Mouse (Mus musculus) heart, embryonic 14.5 days (tissue): ENCODE data around the gene Zbtb4. TPM values are rescaled to one million over a fixed set of nuclear protein-coding genes. Genes with fewer than 3 reads are reported as not detected.
A peak's percentile ranks its signal among the peaks of the same experiment; 100 is the strongest.

Experiments used
- ATAC-seq: fragments of 200-750 bp; cut with Nextera tagmentation; 2 replicates; pipeline ENCODE4 v1.8.0; 2017; ENCODE audit warnings: low read depth, moderate TSS enrichment; ENCODE audit not compliant: insufficient number of reproducible peaks, insufficient read depth, low FRiP score
- H3K27ac ChIP-seq, 2 experiments: fragments of 200-500 bp in 1 of 2; fragments of 300-500 bp in 1 of 2; sonication (generic) in 1 of 2; replicated peaks in 1 of 2; 2 replicates each; pipeline ENCODE4 v1.5.1; 2012 to 2014; ENCODE audit warnings: low read depth in 2 of 2, low read length in 2 of 2, control low read depth in 1 of 2, mild to moderate bottlenecking in 1 of 2, mixed read lengths in 1 of 2; ENCODE audit not compliant: control insufficient read depth in 1 of 2, insufficient read depth in 1 of 2
- H3K27me3 ChIP-seq: fragments of 300-500 bp; sonication (generic); 2 replicates; pipeline ENCODE4 v1.6.1; 2014; ENCODE audit warnings: mild to moderate bottlenecking, low read length, control low read depth; ENCODE audit not compliant: control insufficient read depth, insufficient read depth
- H3K36me3 ChIP-seq: fragments of 300-500 bp; sonication (generic); 2 replicates; pipeline ENCODE4 v1.6.1; 2014; ENCODE audit warnings: mild to moderate bottlenecking, control low read depth, low read length, mixed read lengths; ENCODE audit not compliant: control insufficient read depth, insufficient read depth
- H3K4me1 ChIP-seq, 2 experiments: fragments of 200-500 bp in 1 of 2; fragments of 300-500 bp in 1 of 2; sonication (generic) in 1 of 2; 2 replicates each; pipeline ENCODE4 v1.6.1; 2012 to 2014; ENCODE audit warnings: low read length in 2 of 2, control low read depth in 1 of 2, mixed read lengths in 1 of 2; ENCODE audit not compliant: control insufficient read depth in 2 of 2, insufficient read depth in 2 of 2
- H3K4me2 ChIP-seq: fragments of 300-500 bp; sonication (generic); 2 replicates; pipeline ENCODE4 v1.6.1; 2014; ENCODE audit warnings: mild to moderate bottlenecking, low read length
- H3K4me3 ChIP-seq, 2 experiments: fragments of 200-500 bp in 1 of 2; fragments of 300-500 bp in 1 of 2; sonication (generic) in 1 of 2; 2 replicates each; pipeline ENCODE4 v1.5.1; 2012 to 2014; ENCODE audit warnings: low read length in 2 of 2, mild to moderate bottlenecking in 2 of 2, control low read depth in 1 of 2, low read depth in 1 of 2, moderate library complexity in 1 of 2; ENCODE audit not compliant: control insufficient read depth in 1 of 2, insufficient read depth in 1 of 2
- H3K9ac ChIP-seq: fragments of 300-500 bp; sonication (generic); 2 replicates; pipeline ENCODE4 v1.6.1; 2014; ENCODE audit warnings: mild to moderate bottlenecking, low read length
- H3K9me3 ChIP-seq: fragments of 300-500 bp; sonication (generic); 2 replicates; pipeline ENCODE4 v1.6.1; 2016; ENCODE audit warnings: low read length, control low read depth; ENCODE audit not compliant: control insufficient read depth
- WGBS: fragments of 180-500 bp; shearing (Covaris S2); extraction: QIAGEN DNeasy Blood & Tissue Kit; methylation state at CpG from one replicate; pipeline ENCODE4 v1.1.7; 2014; 5-methylcytosine and 5-hydroxymethylcytosine counted together
- polyA plus RNA-seq: library from polyadenylated mRNA; unstranded; fragments of >200 nt; fragmentation: Nextera tagmentation; extraction: Ambion mirVana; gene quantifications from 2 replicates; pipeline ENCODE4 v1.2.1, GENCODE M21; 2014

Zbtb4 gene
- polyA plus RNA-seq, 1 experiment from 2014 or later = 3.7 TPM

DNA sequence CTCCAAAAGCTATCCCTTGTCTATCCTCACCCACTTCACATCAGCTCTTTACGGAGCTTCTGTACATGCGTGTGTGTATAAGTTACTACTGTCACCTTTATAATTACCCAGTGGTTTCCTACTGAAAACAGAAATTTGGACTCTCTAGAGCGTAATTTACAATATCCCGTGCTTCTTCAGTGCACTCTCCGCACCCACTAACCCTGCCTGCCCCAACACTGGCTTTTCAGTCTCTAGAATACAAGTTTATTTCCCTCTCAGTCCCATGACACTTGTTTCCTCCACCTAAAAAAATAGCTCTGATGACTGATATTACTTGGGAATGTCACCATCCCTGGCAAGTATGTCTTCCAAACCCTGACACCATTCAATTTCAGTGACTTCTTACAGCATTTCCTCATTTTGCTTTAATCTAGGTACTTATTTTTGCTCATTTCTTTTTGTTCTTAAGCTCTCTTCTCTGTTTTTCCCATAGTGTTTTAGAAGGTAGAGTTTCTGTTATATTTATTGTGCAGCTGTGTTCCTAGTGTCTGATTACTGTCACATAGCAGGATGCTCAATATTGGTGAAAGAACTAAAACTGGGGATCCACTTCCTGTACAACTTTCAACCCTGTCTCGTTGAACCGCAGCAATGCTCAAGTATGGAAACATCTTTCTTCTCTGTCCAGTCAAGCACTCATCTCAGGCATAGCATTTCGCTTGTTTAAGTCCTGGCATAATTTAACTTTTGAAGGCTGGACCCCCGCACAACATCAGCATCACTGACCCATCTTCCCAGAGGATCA is 8.2 kb upstream of the Zbtb4 start:
- Histone ChIP-seq H3K4me2 (peak overlapping the region; percentile 81), H3K9ac (peak overlapping the region; percentile 84), H3K4me3 (peak overlapping the region; percentile 51 to 68), H3K9me3 (no peaks in the 10 kb centered on the region), H3K27me3 (no peaks in the 10 kb centered on the region), H3K36me3 (no peaks in the 10 kb centered on the region), H3K27ac (peak overlapping the region; percentile 55 to 95), H3K4me1 (peaks cover 6 to 45% of the 10 kb centered on the region in 2 experiments)
- WGBS = 43% methylated on average over 9 of the region's 9 CpGs
- no peak for ATAC-seq

DNA sequence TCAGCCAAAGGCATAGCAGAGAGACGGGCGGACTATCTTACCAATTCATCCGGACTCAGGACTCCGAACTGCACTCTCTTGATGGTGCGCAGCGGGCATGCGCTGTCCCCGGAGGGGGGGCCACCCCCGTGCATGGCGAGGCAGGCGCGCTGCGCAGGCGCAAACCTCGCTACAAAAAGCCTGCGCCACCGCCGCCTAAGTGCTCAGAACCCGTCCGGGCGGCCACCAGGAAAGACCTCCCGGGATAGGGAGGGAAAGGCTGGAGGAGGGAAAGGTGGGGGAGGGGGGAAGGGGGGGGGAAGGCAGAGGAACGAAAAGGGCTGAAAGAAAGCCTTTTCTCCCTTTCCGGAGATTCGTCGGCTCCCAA is 7.6 kb upstream of the Zbtb4 start:
- Histone ChIP-seq H3K9me3 (no peaks in the 10 kb centered on the region), H3K27ac (peak overlapping the region; percentile 95 to 98), H3K4me3 (peak overlapping the region; percentile 51 to 68), H3K36me3 (no peaks in the 10 kb centered on the region), H3K4me2 (peak overlapping the region; percentile 81), H3K9ac (peak overlapping the region; percentile 84), H3K27me3 (no peaks in the 10 kb centered on the region), H3K4me1 (peaks cover 6 to 39% of the 10 kb centered on the region in 2 experiments)
- ATAC-seq = peak; percentile 86
- under 1% methylated on average over 25 of the region's 26 CpGs for WGBS

DNA sequence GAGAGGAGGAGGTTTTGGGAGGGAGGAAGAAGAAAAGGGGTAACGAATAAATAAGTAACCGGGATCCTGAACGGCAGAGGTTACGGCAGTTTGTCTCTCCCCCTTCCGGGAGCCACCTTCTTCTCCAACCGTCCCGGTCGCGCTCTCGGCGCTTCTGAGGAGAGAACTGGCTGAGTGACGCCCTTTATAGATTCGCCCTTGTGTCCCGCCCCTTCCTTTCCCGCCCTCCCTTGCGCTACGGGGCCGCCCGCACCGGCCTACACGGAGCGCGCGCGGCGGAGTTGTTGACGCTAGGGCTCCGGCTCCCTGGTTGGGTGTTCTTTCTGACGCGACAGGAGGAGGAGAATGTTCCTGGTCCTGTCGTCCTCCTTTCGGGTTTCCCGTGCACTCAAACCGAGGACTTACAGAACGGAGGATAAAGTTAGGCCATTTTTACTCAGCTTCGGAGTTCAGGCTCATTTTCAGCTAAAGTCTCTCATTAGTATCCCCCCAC is 7.2 kb upstream of the Zbtb4 start, which contains the start of gene Polr2a:
Polr2a (minus strand) TSS at position 160 of the 493 bp plus-strand sequence.
- peak within 1 kb of the TSS; percentile 84 for H3K9ac ChIP-seq
- H3K27ac ChIP-seq = peak within 1 kb of the TSS; percentile 95 to 100
- ATAC-seq = peak; percentile 96
- H3K27me3 ChIP-seq = no peaks in the 10 kb centered on the region
- peak within 1 kb of the TSS; percentile 51 to 82 for H3K4me3 ChIP-seq
- H3K4me2 ChIP-seq = peak within 1 kb of the TSS; percentile 81
- H3K4me1 ChIP-seq = peaks cover 6 to 37% of the 10 kb centered on the region in 2 experiments
- H3K9me3 ChIP-seq = no peaks in the 10 kb centered on the region
- H3K36me3 ChIP-seq = no peaks in the 10 kb centered on the region
- WGBS = under 1% methylated on average over 34 of the region's 36 CpGs

DNA sequence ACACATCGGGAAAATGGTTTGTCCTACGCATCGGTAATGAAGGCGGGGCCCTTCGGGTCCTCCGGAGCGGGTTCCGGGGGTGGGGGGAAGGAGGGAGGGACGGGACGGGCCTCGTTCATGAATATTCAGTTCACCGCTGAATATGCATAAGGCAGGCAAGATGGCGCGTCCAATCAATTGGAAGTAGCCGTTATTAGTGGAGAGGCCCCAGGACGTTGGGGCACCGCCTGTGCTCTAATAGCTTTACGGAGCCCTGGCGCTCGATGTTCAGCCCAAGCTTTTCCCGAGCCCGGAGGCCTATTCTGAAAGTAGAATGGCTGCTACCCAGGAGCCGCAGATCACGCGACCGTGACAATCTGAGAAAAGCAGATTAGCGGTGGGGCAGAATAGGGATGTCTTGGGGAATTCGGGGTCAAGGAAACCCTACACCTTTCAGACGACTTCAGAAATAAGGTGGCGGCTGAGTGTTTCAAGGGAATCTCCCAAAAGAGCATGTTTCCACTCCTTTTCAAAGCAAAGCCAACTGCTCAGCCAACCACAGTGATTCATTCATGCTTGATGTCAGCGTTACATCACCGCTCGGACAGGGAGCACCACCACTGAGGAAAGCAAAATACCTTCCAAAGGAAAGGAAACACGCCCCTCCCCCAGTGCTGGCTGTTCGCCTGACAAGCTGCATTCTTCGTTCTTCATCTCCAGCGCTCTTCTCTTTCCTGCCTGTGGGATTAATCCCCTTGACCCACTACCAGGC is 6.6 kb upstream of the Zbtb4 start:
- H3K4me3 ChIP-seq = peak overlapping the region; percentile 51 to 82
- no peaks in the 10 kb centered on the region for H3K9me3 ChIP-seq
- H3K27me3 ChIP-seq = no peaks in the 10 kb centered on the region
- under 1% methylated on average over 37 of the region's 37 CpGs for WGBS
- peak; percentile 88 for ATAC-seq
- H3K27ac ChIP-seq = peak overlapping the region; percentile 95 to 100
- peak overlapping the region; percentile 81 for H3K4me2 ChIP-seq
- H3K36me3 ChIP-seq = no peaks in the 10 kb centered on the region
- H3K4me1 ChIP-seq = peaks cover 6 to 37% of the 10 kb centered on the region in 2 experiments
- peak overlapping the region; percentile 84 for H3K9ac ChIP-seq

DNA sequence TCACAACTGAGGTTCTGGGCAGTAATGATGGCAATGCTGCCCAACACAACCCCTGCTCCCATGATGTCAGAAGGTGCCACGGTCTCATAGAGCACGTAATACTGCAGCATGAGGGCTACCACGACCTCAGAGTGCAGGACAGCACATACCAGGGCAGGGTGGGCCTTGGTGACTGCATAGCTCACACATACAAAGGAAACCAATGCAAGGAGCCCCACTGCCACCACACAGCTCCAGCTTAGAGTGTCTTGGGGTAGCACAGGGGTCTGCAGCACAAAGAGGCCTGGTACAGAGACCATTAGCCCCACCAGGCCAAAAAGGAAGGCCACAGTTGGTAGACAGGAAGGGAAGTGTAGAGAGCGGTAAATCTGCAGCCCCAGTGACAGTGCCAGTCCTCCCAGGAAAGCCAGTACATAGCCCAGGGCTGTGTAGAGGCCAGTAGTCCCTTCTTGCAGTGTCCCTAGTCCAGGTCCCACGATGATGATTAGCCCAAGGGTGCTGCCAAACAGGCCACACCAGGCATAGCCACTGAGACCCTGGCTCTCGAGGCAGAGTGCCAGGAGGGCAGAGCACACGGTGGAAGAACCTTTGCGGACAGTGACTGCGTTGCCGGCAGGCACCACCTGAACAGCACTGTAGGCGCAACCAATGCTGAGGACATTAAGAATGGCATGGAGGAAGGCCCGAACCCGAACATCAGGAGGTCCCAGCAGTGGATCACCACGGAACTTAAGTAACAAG is 5.4 kb upstream of the Zbtb4 start:
- Histone ChIP-seq H3K4me3 (peak overlapping the region in 1 of 2 experiments; percentile 51; a peak in 2 of 4 replicates), H3K9me3 (no peaks in the 10 kb centered on the region), H3K36me3 (no peaks in the 10 kb centered on the region), H3K4me2 (peak overlapping the region; percentile 81), H3K27me3 (no peaks in the 10 kb centered on the region), H3K9ac (peak overlapping the region; percentile 84), H3K4me1 (peaks cover 7 to 37% of the 10 kb centered on the region in 2 experiments), H3K27ac (peak overlapping the region; percentile 36 to 95; a peak in 3 of 4 replicates)
- no peak for ATAC-seq
- 81% methylated on average over 14 of the region's 14 CpGs for WGBS

DNA sequence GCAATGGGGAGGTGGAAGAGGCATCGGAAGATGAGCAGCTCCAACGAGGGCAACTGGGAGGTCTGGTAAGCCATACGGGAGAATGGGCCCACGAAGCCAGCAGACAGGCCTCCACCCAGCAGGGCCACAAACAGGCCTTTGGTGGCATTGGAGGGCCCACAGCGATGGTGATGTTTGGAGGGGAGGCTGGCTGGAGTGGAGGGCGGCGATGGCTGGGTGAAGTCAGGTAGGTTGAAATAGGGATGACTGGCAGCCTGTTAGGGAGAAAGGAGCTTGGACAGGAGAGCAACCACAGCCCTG is 4.9 kb upstream of the Zbtb4 start:
- Histone ChIP-seq H3K4me2 (no peak overlapping the region), H3K27ac (no peak overlapping the region), H3K36me3 (no peaks in the 10 kb centered on the region), H3K4me3 (no peak overlapping the region), H3K4me1 (peaks cover 9 to 33% of the 10 kb centered on the region in 2 experiments), H3K27me3 (no peaks in the 10 kb centered on the region), H3K9ac (0 out of 2 replicates have a peak overlapping the region, but pooled peaks have one; percentile 84), H3K9me3 (no peaks in the 10 kb centered on the region)
- no peak for ATAC-seq
- 89% methylated on average over 7 of the region's 7 CpGs for WGBS

DNA sequence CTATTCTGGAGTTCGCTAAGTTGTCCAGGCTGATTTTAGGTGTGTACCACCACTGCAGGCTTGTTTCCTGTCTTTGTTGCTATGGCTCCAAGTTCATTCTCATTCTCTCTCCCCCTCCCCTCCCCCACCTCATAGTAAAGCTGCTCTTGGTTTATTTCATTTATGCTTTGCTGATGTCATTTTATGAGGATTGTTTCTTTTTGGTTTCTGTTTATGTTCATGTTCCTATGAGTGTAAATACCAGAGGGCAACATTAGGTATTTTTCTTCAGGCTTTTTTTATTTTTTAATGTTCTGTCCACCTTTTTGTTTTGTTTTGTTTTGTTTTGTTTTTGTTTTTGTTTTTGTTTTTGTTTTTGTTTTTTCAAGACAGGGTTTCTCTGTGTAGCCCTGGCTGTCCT is 3.8 kb upstream of the Zbtb4 start, which contains the start of gene Slc35g3:
Slc35g3 (minus strand) TSS at position 101 of the 400 bp plus-strand sequence.
- Histone ChIP-seq H3K9ac (0 out of 2 replicates have a peak within 1 kb of the TSS, but pooled peaks have one; percentile 84), H3K27ac (no peak within 1 kb of the TSS), H3K36me3 (no peaks in the 10 kb centered on the region), H3K4me3 (no peak within 1 kb of the TSS), H3K9me3 (no peaks in the 10 kb centered on the region), H3K27me3 (no peaks in the 10 kb centered on the region), H3K4me1 (peaks cover 11 to 26% of the 10 kb centered on the region in 2 experiments), H3K4me2 (no peak within 1 kb of the TSS)
- WGBS = 64% methylated on average over 1 of the region's 1 CpGs
- ATAC-seq = no peak
